Mouse (Mus musculus): ENCODE data around the gene Rexo4. TPM values are rescaled to one million over a fixed set of nuclear protein-coding genes. Genes with fewer than 3 reads are reported as not detected.

The Rexo4 gene
- polyA plus RNA-seq, 1 experiment from 2014 or later = 31.0 TPM

DNA sequence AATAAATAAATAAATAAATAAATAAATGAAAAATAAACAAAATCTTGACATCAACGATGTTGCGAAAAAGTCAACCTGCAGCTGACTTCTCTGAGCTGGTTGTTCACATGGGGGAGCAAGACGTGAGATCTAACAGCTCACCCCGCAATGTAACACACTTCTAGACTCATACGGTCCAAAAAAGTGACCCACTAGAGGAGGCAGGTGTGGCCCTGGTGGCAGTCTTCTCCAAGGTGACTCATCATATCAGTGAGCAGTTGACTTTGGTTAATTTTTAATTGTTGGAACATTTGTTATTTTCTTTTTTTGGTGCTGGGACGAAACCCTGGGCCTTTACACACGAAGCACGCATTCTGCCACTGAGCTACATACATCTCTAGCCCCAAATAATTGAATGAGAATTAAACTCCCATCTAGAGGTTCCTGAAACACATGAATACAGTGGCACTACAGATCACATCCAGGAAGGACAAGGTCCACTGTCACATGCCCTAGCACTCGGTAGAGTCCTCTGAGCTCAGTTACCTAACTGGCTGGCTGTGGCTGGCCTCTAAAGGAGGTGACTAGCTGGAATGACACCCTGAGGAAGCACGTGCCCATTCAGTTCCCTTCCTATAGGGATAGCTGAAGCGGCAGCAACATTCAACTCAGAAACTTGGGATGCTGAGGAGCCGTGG lies 7.2 kb downstream of the Rexo4 start:
- Histone ChIP-seq H3K4me2 (no peak overlapping the region), H3K9me3 (replicated peaks; ENCODE audit: control insufficient read depth, low read length) (no peaks in the 10 kb centered on the region), H3K27me3 (ENCODE audit: control insufficient read depth, insufficient read depth, low read length) (no peaks in the 10 kb centered on the region), H3K27ac (ENCODE audit: low read depth, low read length) (no peak overlapping the region), H3K9ac (ENCODE audit: low read depth, low read length) (no peak overlapping the region), H3K4me3 (ENCODE audit: low read depth, low read length) (no peak overlapping the region), H3K4me1 (ENCODE audit: control insufficient read depth, insufficient read depth, low read length) (0 out of 2 replicates have a peak, but pooled peaks cover 2% of the 10 kb centered on the region), H3K36me3 (ENCODE audit: control insufficient read depth, insufficient read depth, low read length) (peaks cover 45% of the 10 kb centered on the region)
- no peak for ATAC-seq (replicated peaks; ENCODE audit: insufficient number of reproducible peaks, low FRiP score, low TSS enrichment)
- 93% methylated on average over 12 of the region's 12 CpGs for WGBS (ENCODE audit: insufficient replicate concordance)

DNA sequence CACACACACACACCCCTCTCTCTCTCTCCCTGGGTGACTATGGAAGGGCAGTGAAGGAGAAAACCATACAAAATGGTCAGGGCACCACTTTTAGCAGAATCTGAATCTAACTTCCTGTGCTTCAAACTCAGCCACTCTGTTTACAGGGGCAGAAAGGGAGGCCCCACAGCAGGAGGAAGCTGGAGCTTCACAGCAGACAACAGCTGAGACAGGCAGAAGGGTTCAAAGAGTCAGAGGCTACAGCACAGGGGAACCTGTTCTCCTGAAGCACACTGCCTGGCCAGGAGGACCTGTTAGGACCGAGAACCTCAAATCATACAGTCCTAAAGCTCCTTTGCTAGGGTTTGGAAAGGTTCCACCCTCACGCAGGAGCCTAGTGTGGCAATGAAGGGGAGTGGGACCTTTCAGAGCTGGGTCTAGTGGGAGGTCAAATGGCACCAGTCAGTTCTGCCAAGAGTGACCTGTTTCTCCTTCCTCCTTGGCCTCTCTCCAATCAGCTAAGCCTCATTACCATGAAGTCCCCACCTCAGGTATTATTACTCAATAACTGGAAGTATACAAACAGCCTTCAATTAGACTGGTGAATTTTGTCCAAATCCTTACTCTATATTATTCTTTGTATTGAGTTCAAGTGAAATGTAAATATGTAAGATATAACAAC lies 9.3 kb downstream of the Rexo4 start:
- no peaks in the 10 kb centered on the region for H3K9me3 ChIP-seq (replicated peaks; ENCODE audit: control insufficient read depth, low read length)
- no peak overlapping the region for H3K4me3 ChIP-seq (ENCODE audit: low read depth, low read length)
- no peaks in the 10 kb centered on the region for H3K4me1 ChIP-seq (ENCODE audit: control insufficient read depth, insufficient read depth, low read length)
- H3K4me2 ChIP-seq = no peak overlapping the region
- no peak overlapping the region for H3K9ac ChIP-seq (ENCODE audit: low read depth, low read length)
- no peak overlapping the region for H3K27ac ChIP-seq (ENCODE audit: low read depth, low read length)
- H3K36me3 ChIP-seq (ENCODE audit: control insufficient read depth, insufficient read depth, low read length) = peaks cover 43% of the 10 kb centered on the region
- ATAC-seq (replicated peaks; ENCODE audit: insufficient number of reproducible peaks, low FRiP score, low TSS enrichment) = no peak
- H3K27me3 ChIP-seq (ENCODE audit: control insufficient read depth, insufficient read depth, low read length) = no peaks in the 10 kb centered on the region
- 89% methylated on average over 2 of the region's 2 CpGs for WGBS (ENCODE audit: insufficient replicate concordance)

DNA sequence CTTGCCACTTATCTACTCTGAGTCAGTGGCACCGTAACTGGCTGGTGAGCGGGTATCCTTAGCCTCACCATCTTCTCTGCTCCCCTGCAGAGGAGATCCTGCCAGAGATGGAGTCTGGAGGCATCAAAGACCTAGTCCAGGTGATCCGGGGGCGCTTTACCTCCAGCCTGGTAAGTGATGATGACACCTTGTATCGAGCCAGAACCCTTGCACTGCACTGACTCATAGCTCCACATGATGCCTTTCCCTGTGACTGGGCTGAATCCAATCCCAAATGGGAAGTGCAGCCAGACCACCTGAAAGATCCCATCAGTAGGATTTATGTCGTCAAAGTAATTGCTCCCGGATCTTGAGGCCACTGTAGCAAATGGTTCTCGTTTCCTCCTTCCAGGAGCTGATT lies 11.3 kb downstream of the Rexo4 start:
- no peak overlapping the region for H3K27ac ChIP-seq (ENCODE audit: low read depth, low read length)
- no peaks in the 10 kb centered on the region for H3K9me3 ChIP-seq (replicated peaks; ENCODE audit: control insufficient read depth, low read length)
- H3K9ac ChIP-seq (ENCODE audit: low read depth, low read length) = no peak overlapping the region
- no peak overlapping the region for H3K4me3 ChIP-seq (ENCODE audit: low read depth, low read length)
- H3K4me1 ChIP-seq (ENCODE audit: control insufficient read depth, insufficient read depth, low read length) = no peaks in the 10 kb centered on the region
- ATAC-seq (replicated peaks; ENCODE audit: insufficient number of reproducible peaks, low FRiP score, low TSS enrichment) = no peak
- no peak overlapping the region for H3K4me2 ChIP-seq
- no peaks in the 10 kb centered on the region for H3K27me3 ChIP-seq (ENCODE audit: control insufficient read depth, insufficient read depth, low read length)
- WGBS (ENCODE audit: insufficient replicate concordance) = 84% methylated on average over 8 of the region's 8 CpGs
- H3K36me3 ChIP-seq (ENCODE audit: control insufficient read depth, insufficient read depth, low read length) = peaks cover 36% of the 10 kb centered on the region

DNA sequence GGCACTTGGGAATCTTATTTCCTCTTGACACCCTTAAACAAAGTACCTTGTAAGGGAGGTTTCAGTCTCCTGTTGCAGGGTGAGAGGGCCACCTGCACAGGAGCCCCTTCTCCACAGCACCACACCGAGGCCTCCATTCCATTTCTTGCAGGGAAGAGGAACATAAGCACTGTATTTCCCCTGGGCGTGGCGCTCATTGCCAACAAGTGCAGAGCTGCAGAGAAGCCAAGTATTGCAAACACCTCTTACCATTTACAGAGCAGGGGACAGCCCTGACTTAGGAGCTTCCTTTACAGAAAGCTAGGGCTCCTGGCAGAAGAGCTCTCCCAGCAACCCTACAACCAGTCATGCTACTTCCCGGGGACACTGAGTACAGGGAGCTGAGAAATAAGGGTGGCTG lies 12.0 kb downstream of the Rexo4 start:
- Histone ChIP-seq H3K9ac (ENCODE audit: low read depth, low read length) (no peak overlapping the region), H3K27ac (ENCODE audit: low read depth, low read length) (no peak overlapping the region), H3K4me1 (ENCODE audit: control insufficient read depth, insufficient read depth, low read length) (no peaks in the 10 kb centered on the region), H3K4me2 (no peak overlapping the region), H3K4me3 (ENCODE audit: low read depth, low read length) (no peak overlapping the region), H3K36me3 (ENCODE audit: control insufficient read depth, insufficient read depth, low read length) (peaks cover 33% of the 10 kb centered on the region), H3K27me3 (ENCODE audit: control insufficient read depth, insufficient read depth, low read length) (no peaks in the 10 kb centered on the region), H3K9me3 (replicated peaks; ENCODE audit: control insufficient read depth, low read length) (no peaks in the 10 kb centered on the region)
- WGBS (ENCODE audit: insufficient replicate concordance) = 92% methylated on average over 4 of the region's 4 CpGs
- ATAC-seq (replicated peaks; ENCODE audit: insufficient number of reproducible peaks, low FRiP score, low TSS enrichment) = no peak

DNA sequence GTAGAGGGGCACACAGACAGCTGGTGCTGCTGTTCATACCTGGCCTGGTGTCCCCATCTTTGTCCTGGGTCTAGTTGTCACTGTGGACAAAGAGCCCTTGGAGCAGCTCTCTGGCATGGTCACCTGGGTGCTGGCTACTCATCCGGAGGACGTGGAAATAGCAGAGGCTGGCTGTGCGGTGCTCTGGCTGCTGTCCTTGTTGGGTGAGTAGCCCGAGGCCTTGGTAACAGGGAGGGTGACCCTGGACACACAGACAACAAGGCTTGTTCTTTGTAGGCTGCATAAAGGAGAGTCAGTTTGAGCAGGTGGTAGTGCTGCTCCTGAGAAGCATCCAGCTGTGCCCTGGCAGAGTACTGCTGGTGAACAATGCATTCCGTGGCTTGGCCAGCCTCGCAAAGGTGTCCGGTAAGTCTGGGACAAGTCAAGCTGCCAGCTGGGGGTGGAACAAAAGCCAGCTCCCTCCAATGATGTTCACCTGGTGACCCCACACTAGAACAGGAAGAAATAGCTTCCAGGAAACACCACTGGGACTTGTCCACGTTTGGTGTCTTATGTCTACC lies 12.8 kb downstream of the Rexo4 start:
- Histone ChIP-seq H3K27ac (ENCODE audit: low read depth, low read length) (no peak overlapping the region), H3K9me3 (replicated peaks; ENCODE audit: control insufficient read depth, low read length) (no peaks in the 10 kb centered on the region), H3K36me3 (ENCODE audit: control insufficient read depth, insufficient read depth, low read length) (peaks cover 29% of the 10 kb centered on the region), H3K9ac (ENCODE audit: low read depth, low read length) (no peak overlapping the region), H3K4me1 (ENCODE audit: control insufficient read depth, insufficient read depth, low read length) (no peaks in the 10 kb centered on the region), H3K4me2 (no peak overlapping the region), H3K4me3 (ENCODE audit: low read depth, low read length) (no peak overlapping the region), H3K27me3 (ENCODE audit: control insufficient read depth, insufficient read depth, low read length) (no peaks in the 10 kb centered on the region)
- no peak for ATAC-seq (replicated peaks; ENCODE audit: insufficient number of reproducible peaks, low FRiP score, low TSS enrichment)
- WGBS (ENCODE audit: insufficient replicate concordance) = 91% methylated on average over 8 of the region's 8 CpGs

DNA sequence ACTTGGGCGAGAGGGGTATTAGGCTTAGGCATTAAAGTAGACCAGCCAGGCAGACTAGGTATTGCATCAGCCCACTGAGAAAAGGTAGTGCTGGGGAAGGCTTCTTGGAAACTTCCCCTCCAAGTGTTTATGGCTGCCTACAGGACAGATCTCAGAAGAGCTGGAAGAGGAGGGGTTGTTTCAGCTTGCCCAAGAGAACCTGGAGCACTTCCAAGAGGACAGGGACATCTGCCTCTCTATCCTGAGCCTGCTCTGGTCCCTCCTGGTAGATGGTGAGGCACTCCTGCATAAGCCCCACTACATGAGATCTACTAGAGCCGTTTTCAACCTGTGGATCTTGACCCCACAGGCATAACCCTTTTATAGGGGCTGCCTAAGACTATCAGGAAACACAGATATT lies 13.8 kb downstream of the Rexo4 start:
- Histone ChIP-seq H3K4me1 (ENCODE audit: control insufficient read depth, insufficient read depth, low read length) (no peaks in the 10 kb centered on the region), H3K4me3 (ENCODE audit: low read depth, low read length) (no peak overlapping the region), H3K27ac (ENCODE audit: low read depth, low read length) (no peak overlapping the region), H3K27me3 (ENCODE audit: control insufficient read depth, insufficient read depth, low read length) (no peaks in the 10 kb centered on the region), H3K36me3 (ENCODE audit: control insufficient read depth, insufficient read depth, low read length) (peaks cover 28% of the 10 kb centered on the region), H3K9ac (ENCODE audit: low read depth, low read length) (no peak overlapping the region), H3K9me3 (replicated peaks; ENCODE audit: control insufficient read depth, low read length) (no peaks in the 10 kb centered on the region), H3K4me2 (no peak overlapping the region)
- 88% methylated on average over 2 of the region's 2 CpGs for WGBS (ENCODE audit: insufficient replicate concordance)
- no peak for ATAC-seq (replicated peaks; ENCODE audit: insufficient number of reproducible peaks, low FRiP score, low TSS enrichment)

DNA sequence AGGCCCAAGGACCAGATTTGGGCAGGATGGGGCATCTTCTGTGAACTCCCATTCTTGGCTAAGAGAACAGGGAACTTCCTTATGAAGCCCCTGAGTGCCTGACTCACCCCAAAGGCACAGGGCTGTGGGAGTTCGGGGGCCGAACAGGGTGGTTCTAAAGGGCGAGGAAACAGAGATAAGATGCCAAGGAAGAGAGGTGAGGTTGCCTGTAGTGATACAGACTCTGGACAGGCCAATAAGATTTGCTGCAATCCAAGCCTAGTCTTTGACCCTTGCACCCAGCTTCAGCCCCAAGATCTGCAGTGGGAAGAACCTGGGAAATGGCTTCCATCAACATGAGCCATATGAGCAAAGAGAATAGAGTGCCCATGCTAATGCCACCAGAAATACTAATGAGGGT lies 20.9 kb downstream of the Rexo4 start:
- Histone ChIP-seq H3K27me3 (ENCODE audit: control insufficient read depth, insufficient read depth, low read length) (no peaks in the 10 kb centered on the region), H3K9ac (ENCODE audit: low read depth, low read length) (no peak overlapping the region), H3K4me1 (ENCODE audit: control insufficient read depth, insufficient read depth, low read length) (no peaks in the 10 kb centered on the region), H3K4me3 (ENCODE audit: low read depth, low read length) (no peak overlapping the region), H3K9me3 (replicated peaks; ENCODE audit: control insufficient read depth, low read length) (no peaks in the 10 kb centered on the region), H3K27ac (ENCODE audit: low read depth, low read length) (no peak overlapping the region), H3K4me2 (no peak overlapping the region), H3K36me3 (ENCODE audit: control insufficient read depth, insufficient read depth, low read length) (no peaks in the 10 kb centered on the region; the same call in 1 of the 2 replicates)
- 65% methylated on average over 3 of the region's 3 CpGs for WGBS (ENCODE audit: insufficient replicate concordance)
- no peak for ATAC-seq (replicated peaks; ENCODE audit: insufficient number of reproducible peaks, low FRiP score, low TSS enrichment)

DNA sequence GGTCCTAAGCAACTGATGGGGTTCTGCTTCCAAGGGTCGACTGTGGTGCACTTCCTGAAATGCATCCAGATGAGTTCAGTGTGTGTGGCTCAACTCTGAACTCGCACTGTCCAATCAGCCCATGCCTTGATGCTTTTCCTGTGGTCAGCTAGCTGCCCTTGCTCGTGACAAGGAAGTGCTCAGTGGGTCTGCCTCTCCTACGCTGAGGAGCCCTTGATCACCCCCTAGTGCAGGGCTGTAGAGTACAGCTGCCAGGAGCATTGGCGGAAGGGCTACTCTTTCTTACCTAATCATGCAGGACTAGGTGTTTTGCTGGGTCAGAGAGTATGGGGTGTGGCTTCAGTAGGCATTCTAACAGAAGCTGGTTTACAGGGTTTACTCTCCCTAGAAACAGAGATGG lies 22.6 kb downstream of the Rexo4 start:
- Histone ChIP-seq H3K9me3 (replicated peaks; ENCODE audit: control insufficient read depth, low read length) (no peaks in the 10 kb centered on the region), H3K4me2 (no peak overlapping the region), H3K4me3 (ENCODE audit: low read depth, low read length) (no peak overlapping the region), H3K27me3 (ENCODE audit: control insufficient read depth, insufficient read depth, low read length) (no peaks in the 10 kb centered on the region), H3K27ac (ENCODE audit: low read depth, low read length) (no peak overlapping the region), H3K9ac (ENCODE audit: low read depth, low read length) (no peak overlapping the region), H3K4me1 (ENCODE audit: control insufficient read depth, insufficient read depth, low read length) (no peaks in the 10 kb centered on the region), H3K36me3 (ENCODE audit: control insufficient read depth, insufficient read depth, low read length) (no peaks in the 10 kb centered on the region)
- 35% methylated on average over 5 of the region's 5 CpGs for WGBS (ENCODE audit: insufficient replicate concordance)
- ATAC-seq (replicated peaks; ENCODE audit: insufficient number of reproducible peaks, low FRiP score, low TSS enrichment) = no peak
